Mouse (Mus musculus) midbrain, embryonic 16.5 days (tissue): ENCODE measurements around the gene Senp7. TPM values are rescaled to one million over a fixed set of nuclear protein-coding genes. Genes with fewer than 3 reads are reported as not detected.
"Not testable (repeated sequence)": the region's sequence is repeated elsewhere in the genome, so short reads cannot be mapped to it uniquely, and the experiment has no call there.

Experiments
- ATAC-seq: fragments of 200-750 bp; cut with Nextera tagmentation; 2 replicates; pipeline ENCODE4 v1.8.0; 2017; ENCODE audit warnings: moderate TSS enrichment
- H3K27ac ChIP-seq: fragments of 300-500 bp; sonication (generic); 2 replicates; pipeline ENCODE4 v1.5.1; 2014; ENCODE audit warnings: mild to moderate bottlenecking, low read length, mixed read lengths
- H3K27me3 ChIP-seq: fragments of 300-500 bp; sonication (generic); 2 replicates; pipeline ENCODE4 v1.6.1; 2014; ENCODE audit warnings: low read depth, low read length, mixed read lengths; ENCODE audit not compliant: control insufficient read depth, insufficient read depth
- H3K36me3 ChIP-seq: fragments of 300-500 bp; sonication (generic); 2 replicates; pipeline ENCODE4 v1.6.1; 2014; ENCODE audit warnings: mild to moderate bottlenecking, low read length, moderate library complexity, mixed read lengths; ENCODE audit not compliant: control insufficient read depth, insufficient read depth
- H3K4me1 ChIP-seq: fragments of 300-500 bp; sonication (generic); 2 replicates; pipeline ENCODE4 v1.6.1; 2014; ENCODE audit warnings: mild to moderate bottlenecking, low read length, mixed read lengths; ENCODE audit not compliant: control insufficient read depth, insufficient read depth
- H3K4me2 ChIP-seq: fragments of 300-500 bp; sonication (generic); 2 replicates; pipeline ENCODE4 v1.6.1; 2014; ENCODE audit warnings: mild to moderate bottlenecking, low read length, mixed read lengths
- H3K4me3 ChIP-seq: fragments of 300-500 bp; sonication (generic); 2 replicates; pipeline ENCODE4 v1.5.1; 2014; ENCODE audit warnings: low read depth, mild to moderate bottlenecking, low read length, moderate library complexity, mixed read lengths
- H3K9ac ChIP-seq: fragments of 300-500 bp; sonication (generic); 2 replicates; pipeline ENCODE4 v1.6.1; 2014; ENCODE audit warnings: low read depth, low read length, mixed read lengths
- H3K9me3 ChIP-seq: fragments of 300-500 bp; sonication (generic); replicated peaks from 2 replicates; pipeline ENCODE4 v1.6.1; 2014; ENCODE audit warnings: mild to moderate bottlenecking, low read length, mixed read lengths; ENCODE audit not compliant: control insufficient read depth, poor library complexity, severe bottlenecking
- WGBS: fragments of 180-500 bp; shearing (Covaris S2); extraction: QIAGEN DNeasy Blood & Tissue Kit; methylation state at CpG from one replicate; pipeline ENCODE4 v1.1.7; 2014; 5-methylcytosine and 5-hydroxymethylcytosine counted together
- polyA plus RNA-seq: library from polyadenylated mRNA; unstranded; fragments of >200 nt; fragmentation: Nextera tagmentation; extraction: Ambion mirVana; gene quantifications from 2 replicates; pipeline ENCODE4 v1.2.1, GENCODE M21; 2015

The Senp7 gene
- polyA plus RNA-seq, 1 experiment from 2014 or later: 55.4 TPM

- H3K9ac ChIP-seq, H3K9me3 ChIP-seq, H3K4me3 ChIP-seq, H3K4me1 ChIP-seq, ATAC-seq, H3K4me2 ChIP-seq, H3K27me3 ChIP-seq, H3K27ac ChIP-seq: not testable (repeated sequence)
- H3K36me3 ChIP-seq: peaks cover 29% of the 10 kb centered on the region
Observed at GRCm38 (mm10) chr16:56096401-56097018, 48.4 kb downstream of the Senp7 start.

GRCm38 (mm10) chr16:56115706-56116105 lies 67.6 kb downstream of the Senp7 start:
- ATAC-seq: no peak
- WGBS: 79% methylated on average over 3 of the region's 3 CpGs

GRCm38 (mm10) chr16:56116155-56116554 lies 68.0 kb downstream of the Senp7 start:
- H3K4me1 ChIP-seq: no peaks in the 10 kb centered on the region
- H3K27ac ChIP-seq: no peak overlapping the region
- H3K4me3 ChIP-seq: no peak overlapping the region
- H3K9me3 ChIP-seq: no peaks in the 10 kb centered on the region
- no peak overlapping the region for H3K4me2 ChIP-seq
- H3K36me3 ChIP-seq: peaks cover 20% of the 10 kb centered on the region
- 89% methylated on average over 5 of the region's 5 CpGs for WGBS
- no peak overlapping the region for H3K9ac ChIP-seq
- ATAC-seq: 0 out of 2 replicates have a peak, but pooled peaks have one; percentile 21
- no peaks in the 10 kb centered on the region for H3K27me3 ChIP-seq

More at GRCm38 (mm10) chr16:56115706-56116105, 67.6 kb downstream of the Senp7 start:
- Histone ChIP-seq H3K27ac (no peak overlapping the region), H3K4me1 (no peaks in the 10 kb centered on the region), H3K36me3 (peaks cover 18% of the 10 kb centered on the region), H3K9me3 (no peaks in the 10 kb centered on the region), H3K9ac (no peak overlapping the region), H3K27me3 (no peaks in the 10 kb centered on the region), H3K4me2 (no peak overlapping the region), H3K4me3 (no peak overlapping the region)

- no peak overlapping the region for H3K4me3 ChIP-seq
- H3K27me3 ChIP-seq: no peaks in the 10 kb centered on the region
- no peak overlapping the region for H3K27ac ChIP-seq
- H3K4me1 ChIP-seq: no peaks in the 10 kb centered on the region
- no peaks in the 10 kb centered on the region for H3K9me3 ChIP-seq
- no peak for ATAC-seq
- H3K36me3 ChIP-seq: peaks cover 17% of the 10 kb centered on the region
- WGBS: 93% methylated on average over 10 of the region's 10 CpGs
- H3K9ac ChIP-seq: no peak overlapping the region
- no peak overlapping the region for H3K4me2 ChIP-seq
Observed at GRCm38 (mm10) chr16:56117327-56118180, 69.4 kb downstream of the Senp7 start.

- 84% methylated on average over 5 of the region's 5 CpGs for WGBS
Observed at GRCm38 (mm10) chr16:56122517-56122916, 74.4 kb downstream of the Senp7 start.

GRCm38 (mm10) chr16:56124045-56124444 lies 75.9 kb downstream of the Senp7 start:
- Histone ChIP-seq H3K4me2 (no peak overlapping the region), H3K27ac (no peak overlapping the region), H3K36me3 (peaks cover 22% of the 10 kb centered on the region), H3K4me1 (no peaks in the 10 kb centered on the region), H3K9ac (no peak overlapping the region), H3K4me3 (no peak overlapping the region), H3K27me3 (no peaks in the 10 kb centered on the region), H3K9me3 (no peaks in the 10 kb centered on the region)
- 97% methylated on average over 3 of the region's 3 CpGs for WGBS
- ATAC-seq: no peak

More at GRCm38 (mm10) chr16:56122517-56122916, 74.4 kb downstream of the Senp7 start:
- H3K4me3 ChIP-seq: no peak overlapping the region
- no peaks in the 10 kb centered on the region for H3K9me3 ChIP-seq
- no peak overlapping the region for H3K4me2 ChIP-seq
- no peak overlapping the region for H3K27ac ChIP-seq
- ATAC-seq: no peak
- H3K27me3 ChIP-seq: no peaks in the 10 kb centered on the region
- H3K9ac ChIP-seq: no peak overlapping the region
- H3K4me1 ChIP-seq: no peaks in the 10 kb centered on the region
- H3K36me3 ChIP-seq: peaks cover 20% of the 10 kb centered on the region

- Histone ChIP-seq H3K36me3 (peaks cover 10% of the 10 kb centered on the region), H3K9me3 (no peaks in the 10 kb centered on the region), H3K4me3 (no peak overlapping the region), H3K27ac (no peak overlapping the region), H3K4me2 (no peak overlapping the region), H3K4me1 (no peaks in the 10 kb centered on the region), H3K9ac (no peak overlapping the region), H3K27me3 (no peaks in the 10 kb centered on the region)
- WGBS: 29% methylated on average over 3 of the region's 3 CpGs
- no peak for ATAC-seq
Observed at GRCm38 (mm10) chr16:56131666-56132065, 83.5 kb downstream of the Senp7 start.

- H3K27ac ChIP-seq: no peak overlapping the region
- H3K9me3 ChIP-seq: no peaks in the 10 kb centered on the region
- no peak overlapping the region for H3K4me3 ChIP-seq
- WGBS: 61% methylated on average over 4 of the region's 4 CpGs
- H3K36me3 ChIP-seq: peaks cover 4% of the 10 kb centered on the region; the same call in 1 of the 2 replicates
- no peak overlapping the region for H3K9ac ChIP-seq
- no peaks in the 10 kb centered on the region for H3K4me1 ChIP-seq
- no peak overlapping the region for H3K4me2 ChIP-seq
- H3K27me3 ChIP-seq: no peaks in the 10 kb centered on the region
- no peak for ATAC-seq
Observed at GRCm38 (mm10) chr16:56134149-56134548, 86.0 kb downstream of the Senp7 start.

GRCm38 (mm10) chr16:56137672-56138071 lies 89.5 kb downstream of the Senp7 start:
- H3K9ac ChIP-seq, H3K4me2 ChIP-seq, H3K9me3 ChIP-seq, H3K4me1 ChIP-seq, H3K4me3 ChIP-seq, H3K27ac ChIP-seq, H3K27me3 ChIP-seq, H3K36me3 ChIP-seq, ATAC-seq: not testable (repeated sequence)
- WGBS: 98% methylated on average over 5 of the region's 5 CpGs
